Mouse (Mus musculus): ENCODE data around the gene Robo2. TPM values are rescaled to one million over a fixed set of nuclear protein-coding genes. Genes with fewer than 3 reads are reported as not detected.

Robo2 gene
- 1 to 10 TPM in 1 of 2 experiments, under 1 TPM in 1; 0.78 to 1.6 TPM for total RNA-seq (2021)
- long read RNA-seq, experiment 1, result 0 reads
- long read RNA-seq, experiment 2, result 0 reads

GRCm38 (mm10) chr16:74411481-74412251 lies at the start of gene Robo2:
Gene Robo2 (minus strand): TSS chr16:74411825.
- DNase-seq, result peak; percentile 55

GRCm38 (mm10) chr16:74458138-74458537 lies 46.5 kb upstream of the Robo2 start:
- DNase-seq, result no peak

GRCm38 (mm10) chr16:74457736-74458135 lies 46.1 kb upstream of the Robo2 start:
- DNase-seq, result no peak

GRCm38 (mm10) chr16:74456808-74457470 lies 45.3 kb upstream of the Robo2 start:
- no peak for DNase-seq

- no peak for DNase-seq
Measured at GRCm38 (mm10) chr16:74455179-74455578, 43.6 kb upstream of the Robo2 start.

- no peak for DNase-seq
Measured at GRCm38 (mm10) chr16:74448025-74448424, 36.4 kb upstream of the Robo2 start.

GRCm38 (mm10) chr16:74427071-74427470 lies 15.4 kb upstream of the Robo2 start:
- DNase-seq, result no peak

GRCm38 (mm10) chr16:74420324-74420723 lies 8.7 kb upstream of the Robo2 start:
- DNase-seq, result no peak

- DNase-seq, result no peak
Measured at GRCm38 (mm10) chr16:74412471-74413291, 1.1 kb upstream of the Robo2 start.

- no peak for DNase-seq
Measured at GRCm38 (mm10) chr16:74411021-74411420, 604 bp downstream of the Robo2 start.

GRCm38 (mm10) chr16:74410125-74410524 lies 1.5 kb downstream of the Robo2 start:
- no peak for DNase-seq

- no peak for DNase-seq
Measured at GRCm38 (mm10) chr16:74409548-74409947, 2.1 kb downstream of the Robo2 start.

GRCm38 (mm10) chr16:74408566-74408965 lies 3.1 kb downstream of the Robo2 start:
- DNase-seq, result no peak

GRCm38 (mm10) chr16:74397291-74397690 lies 14.3 kb downstream of the Robo2 start:
- DNase-seq, result no peak

GRCm38 (mm10) chr16:74395678-74396077 lies 15.9 kb downstream of the Robo2 start:
- no peak for DNase-seq

GRCm38 (mm10) chr16:74379458-74379857 lies 32.2 kb downstream of the Robo2 start:
- no peak for DNase-seq

- DNase-seq, result no peak
Measured at GRCm38 (mm10) chr16:74375342-74375940, 36.2 kb downstream of the Robo2 start.

- DNase-seq, result no peak
Measured at GRCm38 (mm10) chr16:74374540-74374939, 37.1 kb downstream of the Robo2 start.

GRCm38 (mm10) chr16:74373407-74373806 lies 38.2 kb downstream of the Robo2 start:
- DNase-seq, result no peak

- no peak for DNase-seq
Measured at GRCm38 (mm10) chr16:74372876-74373275, 38.7 kb downstream of the Robo2 start.

- DNase-seq, result no peak
Measured at GRCm38 (mm10) chr16:74348437-74348836, 63.2 kb downstream of the Robo2 start.

GRCm38 (mm10) chr16:74338969-74339630 lies 72.5 kb downstream of the Robo2 start:
- no peak for DNase-seq

Data from gastrocnemius, postnatal 25 days (tissue).